Mouse (Mus musculus): ENCODE measurements around the gene Gm10217. TPM values are rescaled to one million over a fixed set of nuclear protein-coding genes. Genes with fewer than 3 reads are reported as not detected.

The Gm10217 gene
- polyA plus RNA-seq, 1 experiment from 2014 or later, result not detected

- no peak overlapping the region for H3K9ac ChIP-seq (ENCODE audit: low read length)
- no peaks in the 10 kb centered on the region for H3K27me3 ChIP-seq (replicated peaks; ENCODE audit: control insufficient read depth, insufficient read depth, low read length)
- no peak overlapping the region for H3K4me2 ChIP-seq (ENCODE audit: low read length)
- no peaks in the 10 kb centered on the region for H3K4me1 ChIP-seq (replicated peaks; ENCODE audit: control insufficient read depth, insufficient read depth, low read length)
- H3K4me3 ChIP-seq (ENCODE audit: low read depth, low read length), result no peak overlapping the region
- no peaks in the 10 kb centered on the region for H3K9me3 ChIP-seq (ENCODE audit: control insufficient read depth, low read length)
- H3K27ac ChIP-seq (ENCODE audit: low read depth), result no peak overlapping the region
- ATAC-seq (replicated peaks; ENCODE audit: low FRiP score, low TSS enrichment, low read depth) (no peak), DNase-seq (ENCODE audit: low spot score) (no peak)
- no peaks in the 10 kb centered on the region for H3K36me3 ChIP-seq (ENCODE audit: control insufficient read depth, insufficient read depth, low read length)
- WGBS, result 71% methylated on average over 4 of the region's 4 CpGs
These were observed 22.7 kb downstream of the Gm10217 start for GRCm38 (mm10) chr8:9886714-9887113.

GRCm38 (mm10) chr8:9899199-9899598 is 35.1 kb downstream of the Gm10217 start:
- H3K9ac ChIP-seq (ENCODE audit: low read length), result no peak overlapping the region
- DNase-seq (ENCODE audit: low spot score) (no peak), ATAC-seq (replicated peaks; ENCODE audit: low FRiP score, low TSS enrichment, low read depth) (no peak)
- no peaks in the 10 kb centered on the region for H3K4me1 ChIP-seq (replicated peaks; ENCODE audit: control insufficient read depth, insufficient read depth, low read length)
- H3K36me3 ChIP-seq (ENCODE audit: control insufficient read depth, insufficient read depth, low read length), result no peaks in the 10 kb centered on the region
- H3K27me3 ChIP-seq (replicated peaks; ENCODE audit: control insufficient read depth, insufficient read depth, low read length), result no peaks in the 10 kb centered on the region
- no peak overlapping the region for H3K4me2 ChIP-seq (ENCODE audit: low read length)
- no peaks in the 10 kb centered on the region for H3K9me3 ChIP-seq (ENCODE audit: control insufficient read depth, low read length)
- no peak overlapping the region for H3K4me3 ChIP-seq (ENCODE audit: low read depth, low read length)
- H3K27ac ChIP-seq (ENCODE audit: low read depth), result no peak overlapping the region
- 68% methylated on average over 2 of the region's 2 CpGs for WGBS

GRCm38 (mm10) chr8:9899673-9900072 is 35.6 kb downstream of the Gm10217 start:
- Histone ChIP-seq H3K9ac (ENCODE audit: low read length) (no peak overlapping the region), H3K36me3 (ENCODE audit: control insufficient read depth, insufficient read depth, low read length) (no peaks in the 10 kb centered on the region), H3K4me1 (replicated peaks; ENCODE audit: control insufficient read depth, insufficient read depth, low read length) (no peaks in the 10 kb centered on the region), H3K9me3 (ENCODE audit: control insufficient read depth, low read length) (no peaks in the 10 kb centered on the region), H3K4me2 (ENCODE audit: low read length) (no peak overlapping the region), H3K27me3 (replicated peaks; ENCODE audit: control insufficient read depth, insufficient read depth, low read length) (no peaks in the 10 kb centered on the region), H3K27ac (ENCODE audit: low read depth) (no peak overlapping the region), H3K4me3 (ENCODE audit: low read depth, low read length) (no peak overlapping the region)
- DNase-seq (ENCODE audit: low spot score) (no peak), ATAC-seq (replicated peaks; ENCODE audit: low FRiP score, low TSS enrichment, low read depth) (no peak)
- WGBS, result 74% methylated on average over 3 of the region's 3 CpGs

Other genes with a start within 250 kb of the Gm10217 start
- 1.7 and 2.1 TPM in 2 replicates for gene Fam155a, start 93.1 kb upstream of the Gm10217 start, polyA plus RNA-seq (2014; fragmentation: Nextera tagmentation; extraction: Ambion mirVana)
- 4.4 and 6.5 TPM in 2 replicates for gene Lig4, start 113.4 kb downstream of the Gm10217 start, polyA plus RNA-seq (2014; fragmentation: Nextera tagmentation; extraction: Ambion mirVana)
- 19.5 and 20.4 TPM in 2 replicates for gene Abhd13, start 113.5 kb downstream of the Gm10217 start, polyA plus RNA-seq (2014; fragmentation: Nextera tagmentation; extraction: Ambion mirVana)
- 0.55 and 0.80 TPM in 2 replicates for gene Tnfsf13b, start 142.2 kb downstream of the Gm10217 start, polyA plus RNA-seq (2014; fragmentation: Nextera tagmentation; extraction: Ambion mirVana)

All from intestine, embryonic 14.5 days (tissue).